Mouse (Mus musculus): Measurements from ENCODE around the gene Slc35g1. TPM values are rescaled to one million over a fixed set of nuclear protein-coding genes. Genes with fewer than 3 reads are reported as not detected.

The Slc35g1 gene
- polyA plus RNA-seq, 1 experiment from 2014 or later = 8.9 TPM

DNA sequence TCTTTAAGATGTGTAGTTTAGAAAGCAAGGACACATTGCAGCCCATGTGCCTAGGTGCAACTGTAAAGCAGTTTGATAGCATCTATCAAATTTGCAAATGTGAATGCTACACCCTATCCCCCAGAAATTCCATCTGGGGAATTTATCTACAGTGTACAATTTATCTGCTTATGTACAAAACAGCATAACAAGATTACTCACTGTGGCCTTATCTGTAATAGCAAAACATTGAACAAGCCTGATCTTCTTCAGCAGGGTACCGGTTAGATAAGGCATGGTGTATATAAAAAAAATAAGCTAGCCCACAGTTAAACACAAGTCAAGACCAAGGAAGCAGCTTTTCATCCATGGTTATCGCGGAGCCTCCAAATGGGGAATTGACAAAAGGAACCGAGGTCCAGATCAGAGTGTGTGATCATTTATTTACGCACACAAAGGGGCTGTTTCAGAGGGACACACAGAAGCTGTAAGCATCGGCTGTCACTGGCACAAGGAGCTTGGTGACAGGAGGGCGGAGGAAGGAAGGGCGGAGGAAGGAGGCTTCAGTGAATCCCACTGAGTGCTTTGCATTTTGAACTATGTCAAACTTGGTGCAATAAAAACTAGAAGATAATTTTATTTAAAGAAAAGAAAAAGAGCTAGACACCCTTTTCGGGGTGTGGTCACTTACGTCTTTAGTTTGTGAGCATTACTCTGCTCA, 14.7 kb downstream of the Slc35g1 start:
- 87% methylated on average over 10 of the region's 10 CpGs for WGBS
- Histone ChIP-seq H3K4me1 (ENCODE audit: control insufficient read depth, insufficient read depth, low read length) (no peaks in the 10 kb centered on the region), H3K4me3 (ENCODE audit: low read depth, low read length) (no peak overlapping the region), H3K9ac (replicated peaks; ENCODE audit: low read depth, low read length) (no peak overlapping the region), H3K27me3 (ENCODE audit: control insufficient read depth, insufficient read depth, low read length) (no peaks in the 10 kb centered on the region), H3K9me3 (ENCODE audit: control insufficient read depth, low read depth, low read length) (no peaks in the 10 kb centered on the region), H3K36me3 (ENCODE audit: control insufficient read depth, insufficient read depth, low read length) (no peaks in the 10 kb centered on the region), H3K27ac (ENCODE audit: low read length) (no peak overlapping the region), H3K4me2 (replicated peaks; ENCODE audit: low read depth, low read length) (no peak overlapping the region)
- no peak for ATAC-seq (ENCODE audit: insufficient number of reproducible peaks, insufficient read depth, low FRiP score, low read depth)

DNA sequence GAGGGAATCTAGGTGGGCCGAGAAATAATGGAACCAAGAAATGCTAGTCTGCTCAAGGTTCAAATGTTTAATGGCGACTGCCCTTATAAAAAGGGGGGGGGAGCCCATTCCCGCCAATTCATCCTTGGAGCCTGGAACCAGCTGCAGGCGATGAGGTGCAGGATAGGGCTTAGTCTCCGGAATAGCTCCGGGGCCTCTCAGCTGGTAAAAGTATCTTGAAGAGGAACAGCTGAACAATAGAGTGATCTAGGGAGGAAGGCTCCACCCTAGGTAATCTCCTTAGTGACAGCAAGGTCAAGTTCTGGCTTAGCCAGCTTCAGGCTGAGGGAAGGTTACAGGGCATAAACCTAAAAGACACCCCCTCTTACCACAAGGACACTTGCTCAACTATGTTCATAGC, 18.1 kb downstream of the Slc35g1 start:
- Histone ChIP-seq H3K36me3 (ENCODE audit: control insufficient read depth, insufficient read depth, low read length) (no peaks in the 10 kb centered on the region), H3K4me1 (ENCODE audit: control insufficient read depth, insufficient read depth, low read length) (0 out of 2 replicates have a peak, but pooled peaks cover 1% of the 10 kb centered on the region), H3K4me2 (replicated peaks; ENCODE audit: low read depth, low read length) (no peak overlapping the region), H3K9me3 (ENCODE audit: control insufficient read depth, low read depth, low read length) (no peaks in the 10 kb centered on the region), H3K4me3 (ENCODE audit: low read depth, low read length) (no peak overlapping the region), H3K27ac (ENCODE audit: low read length) (no peak overlapping the region), H3K27me3 (ENCODE audit: control insufficient read depth, insufficient read depth, low read length) (no peaks in the 10 kb centered on the region), H3K9ac (replicated peaks; ENCODE audit: low read depth, low read length) (no peak overlapping the region)
- 86% methylated on average over 6 of the region's 6 CpGs for WGBS
- ATAC-seq (ENCODE audit: insufficient number of reproducible peaks, insufficient read depth, low FRiP score, low read depth) = no peak

DNA sequence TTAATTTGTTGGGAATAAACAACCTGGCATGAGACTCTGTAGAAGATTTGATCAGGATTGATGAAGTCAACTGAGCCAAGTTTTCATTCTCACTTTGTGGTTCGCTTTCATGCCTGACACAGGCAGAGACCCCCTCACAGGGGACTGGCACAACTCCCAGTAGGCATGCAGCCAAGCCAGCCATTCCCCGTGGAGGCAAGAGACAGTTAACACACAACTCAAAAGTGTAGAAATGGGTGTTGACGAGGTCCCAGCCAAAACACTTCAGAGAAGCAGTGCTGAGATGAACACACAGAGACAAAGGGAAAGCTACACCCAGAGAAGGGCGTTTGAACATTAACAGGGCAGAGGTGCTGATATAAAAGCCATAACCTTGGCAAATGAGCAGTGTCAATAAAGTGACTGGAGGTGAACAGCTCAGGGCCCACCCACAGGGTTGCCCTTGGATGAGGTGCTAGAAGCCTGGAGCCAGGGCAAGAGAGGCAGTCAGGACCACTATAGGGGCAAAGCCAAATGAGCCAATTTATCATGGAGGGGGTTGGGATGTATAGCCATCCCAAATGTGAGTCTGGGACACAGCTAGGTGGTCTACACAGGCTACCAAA, 23.1 kb downstream of the Slc35g1 start:
- 39% methylated on average over 4 of the region's 4 CpGs for WGBS
- Histone ChIP-seq H3K27me3 (ENCODE audit: control insufficient read depth, insufficient read depth, low read length) (no peaks in the 10 kb centered on the region), H3K9ac (replicated peaks; ENCODE audit: low read depth, low read length) (no peak overlapping the region), H3K9me3 (ENCODE audit: control insufficient read depth, low read depth, low read length) (no peaks in the 10 kb centered on the region), H3K36me3 (ENCODE audit: control insufficient read depth, insufficient read depth, low read length) (no peaks in the 10 kb centered on the region), H3K4me1 (ENCODE audit: control insufficient read depth, insufficient read depth, low read length) (0 out of 2 replicates have a peak, but pooled peaks cover 3% of the 10 kb centered on the region), H3K4me2 (replicated peaks; ENCODE audit: low read depth, low read length) (no peak overlapping the region), H3K4me3 (ENCODE audit: low read depth, low read length) (no peak overlapping the region), H3K27ac (ENCODE audit: low read length) (no peak overlapping the region)
- no peak for ATAC-seq (ENCODE audit: insufficient number of reproducible peaks, insufficient read depth, low FRiP score, low read depth)

DNA sequence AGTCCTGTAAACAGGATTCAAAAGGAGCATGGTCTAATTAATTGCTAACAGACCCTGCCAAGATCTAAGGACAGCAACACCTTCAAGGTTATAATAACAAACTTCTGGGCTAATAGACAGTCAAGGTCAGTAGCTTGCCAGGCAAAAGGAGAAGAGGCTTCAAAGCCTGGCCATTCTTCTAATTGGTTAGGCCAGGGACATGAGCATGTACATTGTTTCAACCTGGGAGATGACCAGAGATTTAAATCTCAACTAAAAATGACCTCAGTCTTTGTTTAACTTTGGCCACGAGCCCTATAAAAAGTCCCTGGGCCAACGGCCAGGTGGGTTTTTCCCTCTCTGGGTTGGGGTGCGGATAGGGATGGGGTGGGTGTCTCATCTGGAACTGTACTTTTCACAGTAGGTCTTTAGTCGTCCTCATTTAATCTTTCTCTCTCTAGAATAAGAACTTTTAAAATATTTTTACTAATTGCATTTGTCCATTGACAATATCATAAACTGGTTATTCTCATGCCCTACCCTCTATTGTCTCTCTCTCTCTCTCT, 25.0 kb downstream of the Slc35g1 start:
- 61% methylated on average over 4 of the region's 4 CpGs for WGBS
- Histone ChIP-seq H3K36me3 (ENCODE audit: control insufficient read depth, insufficient read depth, low read length) (no peaks in the 10 kb centered on the region), H3K4me1 (ENCODE audit: control insufficient read depth, insufficient read depth, low read length) (0 out of 2 replicates have a peak, but pooled peaks cover 3% of the 10 kb centered on the region), H3K9me3 (ENCODE audit: control insufficient read depth, low read depth, low read length) (no peaks in the 10 kb centered on the region), H3K9ac (replicated peaks; ENCODE audit: low read depth, low read length) (no peak overlapping the region), H3K27me3 (ENCODE audit: control insufficient read depth, insufficient read depth, low read length) (no peaks in the 10 kb centered on the region), H3K4me3 (ENCODE audit: low read depth, low read length) (no peak overlapping the region), H3K4me2 (replicated peaks; ENCODE audit: low read depth, low read length) (no peak overlapping the region), H3K27ac (ENCODE audit: low read length) (no peak overlapping the region)
- no peak for ATAC-seq (ENCODE audit: insufficient number of reproducible peaks, insufficient read depth, low FRiP score, low read depth)

DNA sequence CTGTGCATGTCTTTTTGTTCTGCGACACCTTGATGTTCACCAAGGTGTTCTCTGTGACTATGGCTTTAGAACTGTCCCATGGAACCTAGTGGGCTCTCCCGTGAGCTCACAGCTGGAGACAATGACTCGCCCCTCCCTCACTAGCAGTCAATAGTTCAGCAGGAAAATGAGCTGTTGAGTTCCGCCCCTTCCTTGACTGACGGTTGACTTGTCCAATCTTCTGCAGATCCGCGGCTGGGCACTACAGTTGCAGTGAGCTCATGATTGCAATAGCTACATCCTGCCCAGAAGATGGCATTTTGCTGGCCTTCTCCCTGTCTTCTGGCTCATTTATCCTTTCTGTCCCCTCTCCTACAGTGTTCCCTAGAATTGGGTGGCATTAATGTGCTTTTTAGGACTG, 25.7 kb downstream of the Slc35g1 start:
- Histone ChIP-seq H3K4me2 (replicated peaks; ENCODE audit: low read depth, low read length) (no peak overlapping the region), H3K27ac (ENCODE audit: low read length) (no peak overlapping the region), H3K27me3 (ENCODE audit: control insufficient read depth, insufficient read depth, low read length) (no peaks in the 10 kb centered on the region), H3K9me3 (ENCODE audit: control insufficient read depth, low read depth, low read length) (no peaks in the 10 kb centered on the region), H3K4me1 (ENCODE audit: control insufficient read depth, insufficient read depth, low read length) (0 out of 2 replicates have a peak, but pooled peaks cover 3% of the 10 kb centered on the region), H3K4me3 (ENCODE audit: low read depth, low read length) (no peak overlapping the region), H3K36me3 (ENCODE audit: control insufficient read depth, insufficient read depth, low read length) (no peaks in the 10 kb centered on the region), H3K9ac (replicated peaks; ENCODE audit: low read depth, low read length) (no peak overlapping the region)
- WGBS = 52% methylated on average over 7 of the region's 7 CpGs
- no peak for ATAC-seq (ENCODE audit: insufficient number of reproducible peaks, insufficient read depth, low FRiP score, low read depth)

DNA sequence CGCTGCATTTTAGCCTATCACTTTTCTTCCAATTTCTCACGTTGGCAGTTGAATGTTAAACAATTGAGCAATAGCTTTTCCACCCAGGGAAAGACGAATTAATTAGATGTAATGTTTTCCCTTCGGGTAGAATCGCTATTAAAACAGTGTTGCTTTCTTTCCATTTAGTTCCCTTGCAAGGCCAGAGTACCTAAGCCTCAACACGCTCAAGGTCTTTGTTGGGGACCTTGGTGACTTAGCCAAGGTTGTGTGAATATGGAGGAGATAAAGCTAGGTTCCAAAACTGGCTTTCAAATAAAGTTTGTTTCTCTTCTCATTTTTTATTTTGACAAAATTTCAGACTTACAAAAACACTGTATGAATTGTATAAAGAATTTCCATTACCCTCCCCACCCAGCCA, 27.1 kb downstream of the Slc35g1 start:
- no peak overlapping the region for H3K27ac ChIP-seq (ENCODE audit: low read length)
- H3K27me3 ChIP-seq (ENCODE audit: control insufficient read depth, insufficient read depth, low read length) = no peaks in the 10 kb centered on the region
- H3K9ac ChIP-seq (replicated peaks; ENCODE audit: low read depth, low read length) = no peak overlapping the region
- 38% methylated on average over 6 of the region's 6 CpGs for WGBS
- no peak overlapping the region for H3K4me2 ChIP-seq (replicated peaks; ENCODE audit: low read depth, low read length)
- no peak for ATAC-seq (ENCODE audit: insufficient number of reproducible peaks, insufficient read depth, low FRiP score, low read depth)
- H3K36me3 ChIP-seq (ENCODE audit: control insufficient read depth, insufficient read depth, low read length) = no peaks in the 10 kb centered on the region
- H3K9me3 ChIP-seq (ENCODE audit: control insufficient read depth, low read depth, low read length) = no peaks in the 10 kb centered on the region
- H3K4me3 ChIP-seq (ENCODE audit: low read depth, low read length) = no peak overlapping the region
- H3K4me1 ChIP-seq (ENCODE audit: control insufficient read depth, insufficient read depth, low read length) = 0 out of 2 replicates have a peak, but pooled peaks cover 3% of the 10 kb centered on the region

DNA sequence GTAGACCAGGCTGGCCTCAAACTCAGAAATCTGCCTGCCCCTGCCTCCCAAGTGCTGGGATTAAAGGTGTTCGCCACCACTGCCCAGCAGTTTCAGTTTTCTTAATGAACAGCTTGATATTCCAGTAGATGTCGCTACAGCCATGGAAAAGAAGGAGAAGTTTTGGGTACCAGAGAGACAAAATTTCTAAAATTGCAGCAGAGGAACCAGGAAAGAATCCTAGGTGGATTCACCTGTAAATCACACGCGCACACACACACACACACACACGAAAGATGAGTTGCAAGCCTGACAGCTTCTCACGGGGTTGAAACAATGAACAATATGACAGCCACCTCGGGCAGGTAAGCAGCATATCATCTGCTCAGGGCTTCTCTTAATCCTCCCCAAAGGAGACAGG, 28.1 kb downstream of the Slc35g1 start:
- no peak for ATAC-seq (ENCODE audit: insufficient number of reproducible peaks, insufficient read depth, low FRiP score, low read depth)

DNA sequence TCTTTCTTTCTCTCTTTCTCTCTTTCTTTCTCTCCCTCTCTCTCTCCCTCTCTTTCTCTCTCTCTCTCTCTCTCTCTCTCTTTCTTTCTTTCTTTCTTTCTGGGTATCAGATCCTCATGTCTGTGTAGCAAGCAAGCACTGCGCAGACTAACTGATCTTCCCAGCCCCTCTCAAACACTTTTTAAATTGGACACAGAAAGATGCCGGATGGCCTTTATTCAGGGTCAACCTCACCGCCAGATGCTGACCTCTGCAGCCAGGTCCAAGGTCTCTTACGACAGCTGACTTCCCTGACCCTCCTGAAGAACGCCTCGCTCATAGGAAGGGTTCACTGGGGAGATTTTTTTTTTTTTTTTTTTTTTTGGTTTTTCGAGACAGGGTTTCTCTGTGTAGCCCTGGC, 28.8 kb downstream of the Slc35g1 start:
- Histone ChIP-seq H3K9me3 (ENCODE audit: control insufficient read depth, low read depth, low read length) (no peaks in the 10 kb centered on the region), H3K36me3 (ENCODE audit: control insufficient read depth, insufficient read depth, low read length) (no peaks in the 10 kb centered on the region), H3K4me1 (ENCODE audit: control insufficient read depth, insufficient read depth, low read length) (no peaks in the 10 kb centered on the region), H3K4me3 (ENCODE audit: low read depth, low read length) (no peak overlapping the region), H3K27me3 (ENCODE audit: control insufficient read depth, insufficient read depth, low read length) (no peaks in the 10 kb centered on the region), H3K4me2 (replicated peaks; ENCODE audit: low read depth, low read length) (no peak overlapping the region), H3K27ac (ENCODE audit: low read length) (no peak overlapping the region), H3K9ac (replicated peaks; ENCODE audit: low read depth, low read length) (no peak overlapping the region)
- 70% methylated on average over 6 of the region's 7 CpGs for WGBS
- no peak for ATAC-seq (ENCODE audit: insufficient number of reproducible peaks, insufficient read depth, low FRiP score, low read depth)

More for the DNA sequence above, 28.1 kb downstream of the Slc35g1 start:
- Histone ChIP-seq H3K27me3 (ENCODE audit: control insufficient read depth, insufficient read depth, low read length) (no peaks in the 10 kb centered on the region), H3K36me3 (ENCODE audit: control insufficient read depth, insufficient read depth, low read length) (no peaks in the 10 kb centered on the region), H3K27ac (ENCODE audit: low read length) (no peak overlapping the region), H3K9me3 (ENCODE audit: control insufficient read depth, low read depth, low read length) (no peaks in the 10 kb centered on the region), H3K4me2 (replicated peaks; ENCODE audit: low read depth, low read length) (no peak overlapping the region), H3K4me3 (ENCODE audit: low read depth, low read length) (no peak overlapping the region), H3K4me1 (ENCODE audit: control insufficient read depth, insufficient read depth, low read length) (0 out of 2 replicates have a peak, but pooled peaks cover 2% of the 10 kb centered on the region), H3K9ac (replicated peaks; ENCODE audit: low read depth, low read length) (no peak overlapping the region)
- 29% methylated on average over 7 of the region's 7 CpGs for WGBS

Data from stomach, embryonic 14.5 days (tissue).